Mouse (Mus musculus) gastrocnemius, adult 18-20 months (tissue): ENCODE data around the gene Habp2. TPM values are rescaled to one million over a fixed set of nuclear protein-coding genes. Genes with fewer than 3 reads are reported as not detected.
"Not testable (repeated sequence)": the region's sequence is repeated elsewhere in the genome, so short reads cannot be mapped to it uniquely, and the experiment has no call there.

ENCODE experiments used
- DNase-seq: peaks from one replicate; pipeline ENCODE4 v3.0.0; 2021; ENCODE audit warnings: low spot score
- total RNA-seq, 2 experiments: library from RNA; stranded (reverse); gene quantifications; 2 replicates each; pipeline ENCODE4 v1.2.3; 2021

Gene Habp2
- total RNA-seq, 2 experiments from 2014 or later: not detected

DNA sequence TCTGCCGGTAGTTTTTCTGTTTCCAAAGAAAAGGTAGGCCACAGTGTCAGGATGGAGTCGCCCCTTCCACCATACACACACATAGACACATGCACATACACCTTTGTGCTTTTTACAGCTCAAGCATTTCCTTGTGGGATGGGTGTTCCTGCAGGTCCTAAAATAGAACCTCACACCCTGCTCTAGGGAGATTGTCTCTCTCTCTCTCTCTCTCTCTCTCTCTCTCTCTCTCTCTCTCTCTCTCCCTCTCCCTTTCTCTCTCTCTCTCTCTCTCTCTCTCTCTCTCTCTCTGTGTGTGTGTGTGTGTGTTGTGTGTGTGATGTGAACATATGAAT is 70.4 kb downstream of the Habp2 start:
- not testable (repeated sequence) for DNase-seq

GRCm38 (mm10) chr19:56358890-56359289 is 72.0 kb downstream of the Habp2 start:
- no peak for DNase-seq

GRCm38 (mm10) chr19:56363721-56364460 is 77.0 kb downstream of the Habp2 start:
- DNase-seq: no peak

GRCm38 (mm10) chr19:56364563-56364962 is 77.6 kb downstream of the Habp2 start:
- no peak for DNase-seq

GRCm38 (mm10) chr19:56366168-56366567 is 79.2 kb downstream of the Habp2 start:
- DNase-seq: no peak

DNA sequence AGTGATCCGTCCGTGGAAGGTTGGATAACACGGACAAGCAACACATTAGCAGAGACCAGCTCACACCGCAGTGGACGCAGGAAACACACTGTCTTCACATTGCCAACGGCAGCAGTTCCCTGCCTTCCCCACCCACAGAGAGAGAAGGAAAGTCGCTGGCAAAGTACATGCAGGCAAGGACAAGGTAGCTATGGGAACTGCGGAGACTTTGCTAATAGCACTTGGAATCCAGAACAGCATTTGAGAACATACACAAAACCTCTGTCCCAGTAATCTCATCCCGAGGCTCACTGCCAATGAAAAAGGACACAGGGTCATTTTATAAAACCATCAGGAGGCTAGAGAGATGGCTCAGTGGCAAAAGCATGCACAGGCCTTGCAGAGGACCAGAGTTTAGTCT is 79.7 kb downstream of the Habp2 start:
- DNase-seq: peak; percentile 53

GRCm38 (mm10) chr19:56367778-56368177 is 80.8 kb downstream of the Habp2 start:
- DNase-seq: no peak

- DNase-seq: no peak
Observed at GRCm38 (mm10) chr19:56368912-56369311, 82.0 kb downstream of the Habp2 start.

Other genes starting within 250 kb of the Habp2 start
- 1,000 to 10,000 TPM; 1,001 to 1,024 TPM for gene Nrap, start 102.9 kb downstream of the Habp2 start, total RNA-seq
- gene Casp7, start 110.0 kb downstream of the Habp2 start, total RNA-seq: 1 to 10 TPM; 3.3 to 3.7 TPM
- gene Plekhs1, start 174.5 kb downstream of the Habp2 start, total RNA-seq: not detected